Mouse (Mus musculus) pancreas, adult 10 weeks (tissue): Measurements from ENCODE around the gene Trim44. TPM values are rescaled to one million over a fixed set of nuclear protein-coding genes. Genes with fewer than 3 reads are reported as not detected.

Source experiments
- polyA plus RNA-seq: library from polyadenylated mRNA; stranded (reverse); fragments of 350-450 nt; fragmentation: Illumina TruSeq; extraction: RNeasy Lipid Tissue Mini Kit (QIAGEN cat#74804); gene quantifications from one replicate; pipeline ENCODE4 v1.2.3, GENCODE M21; 2015; ENCODE audit warnings: low read depth, low replicate concordance; ENCODE audit not compliant: insufficient read depth

The Trim44 gene
- 12.5 TPM for polyA plus RNA-seq

DNA sequence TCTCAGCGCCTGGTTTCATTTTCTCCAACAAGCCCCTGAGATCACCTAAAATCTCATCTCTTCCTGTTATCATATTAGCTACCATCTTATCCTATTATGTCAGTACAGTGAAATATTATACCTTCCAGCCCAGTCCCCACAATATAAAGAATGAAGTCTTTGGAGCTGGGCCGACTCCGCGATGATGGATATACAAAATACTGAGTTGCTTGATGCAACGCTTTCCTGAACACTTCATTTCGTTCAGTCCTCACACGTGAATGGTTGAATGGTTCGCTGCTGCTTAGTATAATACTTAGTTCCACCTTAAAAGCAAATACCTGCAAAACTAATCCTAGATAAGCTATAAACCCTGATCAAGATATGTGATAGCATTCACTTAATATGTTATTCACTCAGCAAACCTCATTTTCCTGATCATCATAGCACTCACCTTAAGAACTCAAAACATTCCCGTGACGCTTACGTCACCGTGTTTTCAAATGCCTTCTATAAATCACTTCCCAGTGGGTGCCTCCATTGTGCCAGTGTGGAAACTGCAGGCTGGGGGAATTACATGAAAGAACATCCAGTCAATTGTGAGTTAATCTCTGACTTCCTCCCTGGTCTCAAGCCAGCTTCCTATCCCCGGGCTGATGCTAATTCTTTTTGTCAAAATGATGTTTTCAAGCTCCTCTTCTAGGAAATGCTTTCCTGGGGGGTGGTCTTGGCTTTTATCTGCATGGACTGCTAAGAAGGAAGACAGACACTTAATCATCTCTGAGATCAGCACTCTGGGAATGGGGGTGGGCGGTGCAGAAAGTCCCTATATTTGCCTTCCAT is at the start of gene Trim44:
Gene Trim44, minus strand, starts transcription at position 466 of the 822 bp plus-strand sequence.

DNA sequence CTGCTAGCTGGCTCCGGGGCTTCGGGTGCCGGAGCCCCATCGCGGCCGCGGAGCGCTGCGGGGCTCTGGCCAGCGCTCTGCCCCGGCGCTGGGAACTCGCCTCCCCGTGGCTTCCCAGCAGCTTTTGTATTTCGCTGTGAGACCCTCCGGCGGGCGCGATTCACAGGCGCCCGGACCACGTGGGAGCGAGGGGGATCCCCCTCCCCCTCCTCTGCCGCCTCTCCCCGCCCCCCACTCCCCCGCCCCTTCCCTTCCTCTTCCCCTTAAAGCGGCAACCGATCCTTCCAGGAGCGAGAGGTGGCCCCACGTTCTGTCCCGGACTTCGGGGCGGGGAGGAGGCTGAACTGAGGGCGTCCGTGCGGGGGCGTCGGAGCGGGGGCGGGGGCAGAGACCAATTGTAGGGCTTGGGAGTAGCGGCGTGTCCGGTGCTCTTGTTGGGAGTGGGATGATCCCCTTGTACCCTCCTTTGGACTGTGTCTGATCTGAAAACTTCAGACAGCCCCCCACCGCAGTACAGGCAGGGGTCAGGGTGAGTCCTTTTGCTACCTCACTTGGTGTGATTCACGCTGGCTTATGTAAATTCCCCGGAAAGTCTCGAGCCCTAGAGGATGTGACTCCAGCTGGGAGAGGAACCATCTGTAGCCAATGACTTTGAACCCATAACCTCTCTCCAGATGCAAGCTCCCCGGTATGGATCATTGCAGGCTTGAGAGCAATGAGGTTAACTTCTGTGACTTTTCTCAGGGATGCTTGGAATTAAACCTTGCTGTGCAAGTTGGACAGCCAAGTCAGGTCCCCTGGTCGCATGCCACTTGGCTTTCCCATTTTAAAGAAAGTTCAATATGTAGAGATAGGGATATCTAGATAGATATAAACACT is 44.3 kb upstream of the Trim44 start, which contains the start of gene Fjx1:
Gene Fjx1, minus strand, starts transcription at position 829 of the 879 bp plus-strand sequence.

Other genes starting within 250 kb of the Trim44 start
- gene Ldlrad3, start 221.4 kb downstream of the Trim44 start, polyA plus RNA-seq: 2.5 TPM
- 0.59 TPM for gene Fjx1, start 44.7 kb upstream of the Trim44 start, polyA plus RNA-seq
- gene Pamr1, start 142.2 kb upstream of the Trim44 start, polyA plus RNA-seq: 7.7 TPM